Mouse (Mus musculus): Measurements from ENCODE around the gene Tmem63b. TPM values are rescaled to one million over a fixed set of nuclear protein-coding genes. Genes with fewer than 3 reads are reported as not detected.

Gene Tmem63b
- 247 and 260 TPM in 2 replicates for polyA plus RNA-seq (2012; rRNA removed)

GRCm38 (mm10) chr17:45686716-45687115 is at the start of gene Tmem63b:
Gene Tmem63b, minus strand, starts transcription at chr17:45686905.

GRCm38 (mm10) chr17:45733735-45734301 is 47.1 kb upstream of the Tmem63b start, which contains the start of gene 1600014C23Rik:
Gene 1600014C23Rik, minus strand, starts transcription at chr17:45733844.

GRCm38 (mm10) chr17:45686093-45686619 is 549 bp downstream of the Tmem63b start, which contains the start of gene Mrpl14:
Gene Mrpl14, plus strand, starts transcription at chr17:45686322.

GRCm38 (mm10) chr17:45659225-45659624 is 27.5 kb downstream of the Tmem63b start, which contains the start of gene Capn11:
Gene Capn11, minus strand, starts transcription at chr17:45659325.

Other genes starting within 250 kb of the Tmem63b start
- gene Spats1, start 211.5 kb downstream of the Tmem63b start, polyA plus RNA-seq (2012; rRNA removed): 0.57 and 0.85 TPM in 2 replicates
- gene Aars2, start 180.1 kb downstream of the Tmem63b start, polyA plus RNA-seq (2012; rRNA removed): 22.7 and 22.8 TPM in 2 replicates
- 0.52 and 0.53 TPM in 2 replicates for gene Tcte1, start 163.5 kb downstream of the Tmem63b start, polyA plus RNA-seq (2012; rRNA removed)
- gene Tmem151b, start 137.2 kb downstream of the Tmem63b start, polyA plus RNA-seq (2012; rRNA removed): 27.9 and 29.9 TPM in 2 replicates
- gene Nfkbie, start 131.2 kb downstream of the Tmem63b start, polyA plus RNA-seq (2012; rRNA removed): 3.1 and 3.6 TPM in 2 replicates
- gene Slc35b2, start 123.0 kb downstream of the Tmem63b start, polyA plus RNA-seq (2012; rRNA removed): 68.9 and 77.4 TPM in 2 replicates
- gene Hsp90ab1, start 113.6 kb downstream of the Tmem63b start, polyA plus RNA-seq (2012; rRNA removed): 1,024 and 1,065 TPM in 2 replicates
- 47.3 and 50.7 TPM in 2 replicates for gene Slc29a1, start 87.3 kb downstream of the Tmem63b start, polyA plus RNA-seq (2012; rRNA removed)
- 0.45 and 8.2 TPM in 2 replicates for gene Mymx, start 84.8 kb downstream of the Tmem63b start, polyA plus RNA-seq (2012; rRNA removed)
- gene Capn11, start 27.6 kb downstream of the Tmem63b start, polyA plus RNA-seq (2012; rRNA removed): 0.06 and 1.9 TPM in 2 replicates
- gene Mrpl14, start 583 bp downstream of the Tmem63b start, polyA plus RNA-seq (2012; rRNA removed): 87.6 and 93.0 TPM in 2 replicates
- 0.24 TPM in 1 of 2 replicates, not detected in the other for gene 1600014C23Rik, start 46.9 kb upstream of the Tmem63b start, polyA plus RNA-seq (2012; rRNA removed)

All from central nervous system, embryonic 14 days (tissue).